Mouse (Mus musculus): ENCODE results near the gene Gm17359. TPM values are rescaled to one million over a fixed set of nuclear protein-coding genes. Genes with fewer than 3 reads are reported as not detected.

Gene Gm17359
- 0.05 TPM in 1 of 2 replicates, not detected in the other for polyA plus RNA-seq (2015; fragmentation: Nextera tagmentation; extraction: Ambion mirVana)

DNA sequence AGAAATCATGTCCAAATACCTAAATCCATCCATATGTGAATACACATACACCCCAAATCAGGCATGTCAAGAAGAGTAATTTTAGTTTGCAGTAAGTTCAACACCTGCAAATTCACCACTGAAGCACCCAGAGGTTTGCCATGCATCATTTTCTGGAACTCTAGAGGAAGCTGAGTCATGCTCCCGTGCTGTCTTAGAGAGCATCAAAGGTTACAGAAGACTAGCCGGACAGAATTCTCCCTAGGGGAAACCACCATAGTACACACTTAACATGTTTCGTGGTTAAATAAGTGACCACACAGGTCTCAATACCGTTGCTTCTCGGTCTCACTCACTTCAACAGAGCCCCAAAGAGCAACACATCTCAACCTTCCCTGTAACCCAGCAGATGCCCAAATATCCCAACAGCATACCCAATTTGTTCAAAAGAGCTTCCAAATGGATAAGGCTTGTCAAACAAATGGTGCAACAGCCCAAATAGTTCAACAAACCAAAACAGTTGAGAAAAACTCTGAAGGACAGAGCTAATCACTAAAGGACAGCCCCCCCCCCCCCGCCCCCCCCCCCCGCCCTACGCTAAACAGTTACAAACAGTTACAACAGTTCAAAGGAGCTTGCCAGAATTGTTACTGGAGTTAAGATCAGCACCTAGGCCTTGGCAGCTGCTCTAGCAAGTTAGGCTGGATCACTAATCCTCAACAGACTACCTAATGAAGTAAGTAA lies at the start of gene Gm17359:
Gm17359 (plus strand) TSS at position 618 of the 723 bp plus-strand sequence.
- ATAC-seq (ENCODE audit: insufficient read depth), result no peak
- H3K27ac ChIP-seq (replicated peaks), result no peak within 1 kb of the TSS
- WGBS (ENCODE audit: insufficient replicate concordance), result 23% methylated on average over 8 of the region's 8 CpGs
- H3K27me3 ChIP-seq, result no peaks in the 10 kb centered on the region
- no peaks in the 10 kb centered on the region for H3K9me3 ChIP-seq (replicated peaks)
- H3K4me3 ChIP-seq (replicated peaks), result no peak within 1 kb of the TSS
- H3K36me3 ChIP-seq (replicated peaks), result no peaks in the 10 kb centered on the region
- H3K9ac ChIP-seq, result no peak within 1 kb of the TSS
- H3K4me2 ChIP-seq, result no peak within 1 kb of the TSS
- H3K4me1 ChIP-seq (replicated peaks), result no peaks in the 10 kb centered on the region; the same call in 1 of the 2 replicates

DNA sequence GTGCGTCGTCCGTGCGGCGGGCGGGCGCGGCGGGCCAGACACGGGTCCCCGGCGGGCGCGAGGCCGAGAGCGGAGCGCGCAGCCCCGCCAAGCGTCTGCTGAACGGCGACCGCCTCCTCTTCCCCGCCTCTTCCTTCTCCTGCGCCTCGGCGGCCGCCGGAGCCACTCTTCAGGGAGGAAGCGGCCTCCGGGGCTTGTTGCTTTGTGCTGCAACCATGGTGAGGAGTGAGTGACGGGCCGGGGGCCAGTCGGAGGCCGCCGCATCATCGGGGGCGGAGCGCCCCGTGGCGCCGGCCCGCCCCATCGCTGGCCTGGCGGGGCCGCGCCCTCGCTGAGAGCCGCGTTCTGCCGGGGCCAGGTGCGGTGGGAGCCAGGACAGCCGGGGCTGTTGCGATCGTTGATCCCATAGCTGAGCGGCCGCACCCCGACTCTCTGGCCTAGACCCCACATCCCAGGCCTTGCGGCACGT lies 49.3 kb upstream of the Gm17359 start:
- H3K4me1 ChIP-seq (replicated peaks), result peaks cover 10% of the 10 kb centered on the region
- H3K27me3 ChIP-seq, result peaks cover 62% of the 10 kb centered on the region
- peak overlapping the region; percentile 81 for H3K4me2 ChIP-seq
- peak overlapping the region; percentile 70 for H3K4me3 ChIP-seq (replicated peaks)
- peak overlapping the region; percentile 58 for H3K9ac ChIP-seq
- ATAC-seq (ENCODE audit: insufficient read depth), result peak; percentile 92
- WGBS (ENCODE audit: insufficient replicate concordance), result under 1% methylated on average over 53 of the region's 60 CpGs
- no peaks in the 10 kb centered on the region for H3K36me3 ChIP-seq (replicated peaks)
- H3K27ac ChIP-seq (replicated peaks), result peak overlapping the region; percentile 76
- no peaks in the 10 kb centered on the region for H3K9me3 ChIP-seq (replicated peaks)

DNA sequence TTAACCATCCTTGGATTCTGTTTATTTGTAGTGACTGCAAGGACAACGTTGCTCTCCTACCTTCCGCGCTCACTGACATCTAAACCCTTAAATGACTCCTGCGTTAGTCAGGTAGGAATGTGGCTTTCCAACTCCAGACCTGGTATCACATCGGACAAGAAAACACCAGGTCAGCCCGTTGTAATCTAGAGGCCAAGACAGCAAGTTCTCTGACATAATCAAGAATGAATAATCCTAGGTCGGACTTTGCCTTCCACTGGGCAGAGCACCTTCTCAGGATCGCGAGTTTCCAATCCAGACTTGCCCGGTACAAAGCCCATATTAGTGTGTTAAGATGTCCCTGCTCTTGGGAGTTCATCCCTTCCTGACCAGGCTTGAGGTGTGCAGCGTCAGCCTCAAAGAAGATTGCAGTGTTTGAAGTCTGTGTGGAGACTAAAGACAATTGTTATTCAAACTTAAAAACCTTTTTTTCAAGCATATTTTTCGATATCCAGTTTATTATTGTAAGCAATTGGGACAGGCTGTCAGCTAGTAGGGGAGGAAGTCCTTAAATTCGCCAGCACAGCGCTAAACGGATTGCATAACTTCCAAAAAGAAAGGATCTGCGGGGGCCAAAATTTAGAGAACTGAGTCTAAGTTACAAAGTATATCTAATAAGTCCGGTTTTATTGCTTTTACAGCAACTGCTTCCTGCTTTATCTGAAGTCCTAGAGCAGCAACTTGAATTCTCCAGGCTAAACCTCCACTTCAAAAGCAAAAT lies 48.6 kb upstream of the Gm17359 start:
- 9% methylated on average over 17 of the region's 17 CpGs for WGBS (ENCODE audit: insufficient replicate concordance)
- no peak for ATAC-seq (ENCODE audit: insufficient read depth)
- no peak overlapping the region for H3K27ac ChIP-seq (replicated peaks)

DNA sequence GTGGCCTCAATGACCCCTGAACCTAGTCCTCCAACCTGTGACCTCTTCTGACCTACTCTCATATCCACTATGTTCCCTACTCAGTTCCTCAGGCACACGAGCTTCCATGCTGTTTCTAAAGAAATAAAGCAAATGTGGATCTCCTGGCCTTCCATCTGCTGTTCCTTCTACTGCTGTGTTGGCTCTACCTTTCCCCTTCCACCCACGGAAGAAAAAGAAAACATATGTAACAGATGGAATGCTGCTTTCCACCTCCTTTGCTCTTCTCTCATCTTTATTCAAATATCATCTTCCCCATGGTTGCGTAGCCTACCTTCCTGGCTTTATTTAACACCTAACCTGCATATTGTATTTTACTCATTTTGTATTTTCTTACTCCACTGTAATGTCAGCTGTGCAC lies 47.4 kb upstream of the Gm17359 start:
- ATAC-seq (ENCODE audit: insufficient read depth), result no peak
- Histone ChIP-seq H3K9ac (no peak overlapping the region), H3K4me2 (no peak overlapping the region), H3K36me3 (replicated peaks) (no peaks in the 10 kb centered on the region), H3K27me3 (peaks cover 62% of the 10 kb centered on the region), H3K4me3 (replicated peaks) (no peak overlapping the region), H3K9me3 (replicated peaks) (no peaks in the 10 kb centered on the region), H3K4me1 (replicated peaks) (peaks cover 10% of the 10 kb centered on the region), H3K27ac (replicated peaks) (no peak overlapping the region)
- WGBS (ENCODE audit: insufficient replicate concordance), result 54% methylated on average over 3 of the region's 3 CpGs

More for the DNA sequence above, 48.6 kb upstream of the Gm17359 start:
- peaks cover 10% of the 10 kb centered on the region for H3K4me1 ChIP-seq (replicated peaks)
- H3K9ac ChIP-seq, result peak overlapping the region; percentile 43; the same call in 1 of the 2 replicates
- H3K4me2 ChIP-seq, result peak overlapping the region; percentile 81
- peaks cover 62% of the 10 kb centered on the region for H3K27me3 ChIP-seq
- H3K9me3 ChIP-seq (replicated peaks), result no peaks in the 10 kb centered on the region
- peak overlapping the region; percentile 70 for H3K4me3 ChIP-seq (replicated peaks)
- no peaks in the 10 kb centered on the region for H3K36me3 ChIP-seq (replicated peaks)

DNA sequence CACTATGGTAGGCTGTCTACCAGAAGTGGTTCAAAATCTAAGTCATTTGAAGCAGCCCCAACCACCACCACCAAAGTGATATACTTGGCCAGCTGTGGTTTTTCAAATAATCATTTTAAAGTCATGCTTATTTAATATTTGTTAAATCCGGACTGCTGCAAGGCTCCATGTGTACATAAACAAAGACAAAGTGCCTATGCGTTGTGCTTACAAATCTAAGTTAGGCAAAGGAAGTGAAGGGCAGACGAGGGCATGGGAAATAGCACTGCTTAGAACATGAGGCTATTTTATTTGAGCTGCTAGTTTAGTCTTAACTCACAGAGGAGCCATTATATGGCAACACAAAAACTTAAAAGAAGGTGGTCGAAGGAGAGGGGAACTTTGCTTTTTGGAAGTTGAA lies 43.4 kb upstream of the Gm17359 start:
- H3K9ac ChIP-seq, result no peak overlapping the region
- H3K9me3 ChIP-seq (replicated peaks), result no peaks in the 10 kb centered on the region
- peaks cover 27% of the 10 kb centered on the region for H3K27me3 ChIP-seq
- no peak overlapping the region for H3K4me3 ChIP-seq (replicated peaks)
- H3K4me1 ChIP-seq (replicated peaks), result no peaks in the 10 kb centered on the region
- H3K36me3 ChIP-seq (replicated peaks), result no peaks in the 10 kb centered on the region
- no peak overlapping the region for H3K27ac ChIP-seq (replicated peaks)
- ATAC-seq (ENCODE audit: insufficient read depth), result no peak
- 43% methylated on average over 4 of the region's 4 CpGs for WGBS (ENCODE audit: insufficient replicate concordance)
- no peak overlapping the region for H3K4me2 ChIP-seq

DNA sequence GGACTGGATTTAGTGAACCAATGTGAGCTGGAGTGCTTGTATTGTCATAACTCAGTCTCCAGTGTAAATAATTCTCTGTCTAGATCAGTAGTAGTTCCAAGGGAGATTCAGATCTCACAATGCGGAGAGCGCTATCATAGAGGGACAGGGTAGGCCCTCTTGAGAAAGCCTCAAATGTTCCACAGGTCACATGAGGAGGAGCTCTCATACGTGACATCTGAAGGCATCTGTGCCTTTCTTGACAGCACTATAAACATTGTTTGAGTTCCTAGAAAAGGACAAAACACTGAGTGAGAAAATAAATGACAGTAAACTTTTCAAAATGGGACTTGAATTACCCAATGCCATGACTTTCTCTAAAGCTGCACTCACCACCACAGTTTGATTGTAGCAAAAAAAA lies 41.8 kb upstream of the Gm17359 start:
- no peak for ATAC-seq (ENCODE audit: insufficient read depth)
- Histone ChIP-seq H3K4me1 (replicated peaks) (no peaks in the 10 kb centered on the region), H3K9ac (no peak overlapping the region), H3K27me3 (peaks cover 11% of the 10 kb centered on the region; the same call in 1 of the 2 replicates), H3K27ac (replicated peaks) (no peak overlapping the region), H3K4me3 (replicated peaks) (no peak overlapping the region), H3K36me3 (replicated peaks) (no peaks in the 10 kb centered on the region), H3K4me2 (no peak overlapping the region), H3K9me3 (replicated peaks) (no peaks in the 10 kb centered on the region)
- WGBS (ENCODE audit: insufficient replicate concordance), result 71% methylated on average over 3 of the region's 3 CpGs

DNA sequence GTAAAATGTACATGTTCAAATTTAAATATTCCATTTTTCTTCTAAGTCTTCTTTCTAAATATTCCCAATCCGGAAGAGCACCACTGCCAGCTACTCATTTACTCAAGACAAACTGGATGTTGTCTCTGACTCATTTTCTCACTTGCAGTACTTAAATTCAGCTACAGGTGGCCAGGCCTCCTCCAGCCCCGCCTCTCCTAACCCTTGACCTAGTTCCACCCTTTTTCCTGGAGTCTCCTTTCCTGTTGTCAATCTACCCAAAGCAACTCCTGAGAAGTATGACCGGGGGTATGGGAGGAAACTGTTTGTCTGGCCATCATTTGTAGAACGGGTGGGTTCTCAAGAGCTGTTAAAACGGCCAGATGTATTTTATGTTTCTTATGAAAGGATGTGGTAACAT lies 40.4 kb upstream of the Gm17359 start:
- no peak for ATAC-seq (ENCODE audit: insufficient read depth)
- H3K27me3 ChIP-seq, result peaks cover 3% of the 10 kb centered on the region; the same call in 1 of the 2 replicates
- no peak overlapping the region for H3K4me3 ChIP-seq (replicated peaks)
- no peak overlapping the region for H3K4me2 ChIP-seq
- H3K36me3 ChIP-seq (replicated peaks), result no peaks in the 10 kb centered on the region
- no peaks in the 10 kb centered on the region for H3K4me1 ChIP-seq (replicated peaks)
- WGBS (ENCODE audit: insufficient replicate concordance), result 45% methylated on average over 5 of the region's 5 CpGs
- H3K9me3 ChIP-seq (replicated peaks), result no peaks in the 10 kb centered on the region
- no peak overlapping the region for H3K27ac ChIP-seq (replicated peaks)
- H3K9ac ChIP-seq, result no peak overlapping the region

DNA sequence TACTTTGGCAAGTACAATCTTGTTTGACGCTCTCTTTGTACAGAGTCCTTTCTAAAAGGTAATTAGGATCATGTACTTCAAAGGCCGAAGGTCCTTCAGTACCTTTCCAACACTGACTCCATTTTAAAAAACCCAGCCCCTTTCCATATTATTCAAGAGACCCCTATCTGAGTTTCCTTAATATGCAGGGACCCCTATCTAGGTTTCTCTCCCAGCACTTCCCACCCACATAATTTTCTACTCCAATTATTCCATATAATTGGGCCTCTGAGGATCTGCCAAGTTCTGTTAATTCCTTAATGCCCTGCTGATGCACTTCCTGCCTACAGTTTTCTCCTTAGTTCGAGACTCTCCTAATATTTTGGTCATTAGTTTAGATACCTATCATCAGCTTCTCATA lies 39.9 kb upstream of the Gm17359 start:
- no peaks in the 10 kb centered on the region for H3K4me1 ChIP-seq (replicated peaks)
- no peak for ATAC-seq (ENCODE audit: insufficient read depth)
- WGBS (ENCODE audit: insufficient replicate concordance), result 69% methylated on average over 3 of the region's 3 CpGs

DNA sequence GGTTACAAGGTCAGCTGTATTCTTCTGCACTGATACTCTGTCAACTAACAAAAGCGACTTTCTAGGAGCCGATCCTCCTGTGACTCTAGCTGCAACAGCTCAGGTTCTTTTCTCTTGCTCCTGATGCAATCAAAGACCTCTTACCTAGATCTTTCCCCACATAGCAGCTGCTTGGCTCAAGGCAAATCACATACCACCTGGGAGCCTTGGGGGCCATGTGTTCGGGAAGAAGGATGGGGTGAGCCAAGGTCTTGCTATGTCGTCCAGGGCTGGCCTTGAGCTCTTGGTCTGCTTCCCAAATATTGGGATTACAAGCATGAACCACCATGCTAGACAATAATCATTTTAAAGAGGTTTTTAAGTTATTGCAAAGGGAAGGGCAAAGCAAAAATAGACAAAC lies 39.2 kb upstream of the Gm17359 start:
- Histone ChIP-seq H3K9me3 (replicated peaks) (no peaks in the 10 kb centered on the region), H3K27me3 (no peaks in the 10 kb centered on the region), H3K27ac (replicated peaks) (no peak overlapping the region), H3K9ac (no peak overlapping the region), H3K4me2 (no peak overlapping the region), H3K4me1 (replicated peaks) (no peaks in the 10 kb centered on the region), H3K36me3 (replicated peaks) (no peaks in the 10 kb centered on the region), H3K4me3 (replicated peaks) (no peak overlapping the region)
- ATAC-seq (ENCODE audit: insufficient read depth), result no peak
- 70% methylated on average over 4 of the region's 4 CpGs for WGBS (ENCODE audit: insufficient replicate concordance)

More for the DNA sequence above, 39.9 kb upstream of the Gm17359 start:
- no peaks in the 10 kb centered on the region for H3K36me3 ChIP-seq (replicated peaks)
- no peak overlapping the region for H3K4me2 ChIP-seq
- H3K4me3 ChIP-seq (replicated peaks), result no peak overlapping the region
- H3K9me3 ChIP-seq (replicated peaks), result no peaks in the 10 kb centered on the region
- no peak overlapping the region for H3K9ac ChIP-seq
- H3K27ac ChIP-seq (replicated peaks), result no peak overlapping the region
- H3K27me3 ChIP-seq, result no peaks in the 10 kb centered on the region

DNA sequence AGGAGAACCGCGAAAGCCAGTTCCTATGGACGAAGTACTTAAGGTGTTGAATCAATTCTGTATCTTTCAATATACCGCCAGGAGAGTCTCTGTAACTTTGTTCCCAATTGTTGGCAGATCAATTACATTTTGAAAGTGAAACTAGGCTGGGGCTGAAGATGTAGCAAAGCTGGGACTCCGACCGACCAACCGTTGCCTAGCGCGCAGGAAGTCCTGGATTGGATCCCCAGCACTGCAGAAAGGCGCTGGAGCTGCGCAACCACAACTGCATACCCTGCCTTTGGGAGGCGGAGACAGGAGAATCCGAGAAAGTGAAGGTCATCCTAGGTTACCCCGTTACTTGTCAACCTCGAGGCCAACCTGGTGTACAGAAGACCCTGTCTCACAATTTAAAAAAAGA lies 37.1 kb upstream of the Gm17359 start:
- 71% methylated on average over 15 of the region's 15 CpGs for WGBS (ENCODE audit: insufficient replicate concordance)
- Histone ChIP-seq H3K27ac (replicated peaks) (no peak overlapping the region), H3K36me3 (replicated peaks) (no peaks in the 10 kb centered on the region), H3K9ac (no peak overlapping the region), H3K4me3 (replicated peaks) (no peak overlapping the region), H3K4me1 (replicated peaks) (no peaks in the 10 kb centered on the region), H3K4me2 (no peak overlapping the region), H3K9me3 (replicated peaks) (no peaks in the 10 kb centered on the region), H3K27me3 (no peaks in the 10 kb centered on the region)
- ATAC-seq (ENCODE audit: insufficient read depth), result no peak

DNA sequence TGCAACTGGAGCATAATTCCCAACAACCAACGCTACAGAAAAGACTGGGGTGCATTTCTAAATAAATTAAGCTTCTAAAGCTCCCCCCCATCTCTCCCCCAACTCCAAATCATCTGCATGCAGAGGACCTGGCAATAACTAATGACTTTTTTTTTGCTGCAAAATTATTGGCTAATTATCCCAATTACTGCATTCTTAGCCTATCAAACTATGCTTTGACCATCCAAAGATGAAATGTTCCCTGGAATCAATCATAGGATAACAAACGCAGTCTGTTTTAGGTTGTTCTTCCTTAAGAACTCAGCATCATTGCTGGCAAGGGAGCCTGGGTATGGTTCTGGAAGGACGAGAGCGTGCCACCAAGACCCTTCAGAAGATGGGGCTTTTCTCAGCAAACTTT lies 27.9 kb upstream of the Gm17359 start:
- no peaks in the 10 kb centered on the region for H3K27me3 ChIP-seq
- H3K27ac ChIP-seq (replicated peaks), result no peak overlapping the region
- no peak overlapping the region for H3K9ac ChIP-seq
- H3K9me3 ChIP-seq (replicated peaks), result no peaks in the 10 kb centered on the region
- ATAC-seq (ENCODE audit: insufficient read depth), result no peak
- 64% methylated on average over 4 of the region's 4 CpGs for WGBS (ENCODE audit: insufficient replicate concordance)
- no peaks in the 10 kb centered on the region for H3K36me3 ChIP-seq (replicated peaks)
- H3K4me1 ChIP-seq (replicated peaks), result no peaks in the 10 kb centered on the region
- H3K4me3 ChIP-seq (replicated peaks), result no peak overlapping the region
- no peak overlapping the region for H3K4me2 ChIP-seq
